Mouse (Mus musculus) G1E (cell line): ENCODE measurements around the gene Tpgs1.

Experiments
- CTCF ChIP-seq: IDR thresholded peaks from 2 replicates; pipeline ENCODE4 v1.5.1; 2012; ENCODE audit warnings: low read depth, low read length, inconsistent platforms, mixed read lengths
- GATA1 ChIP-seq: IDR thresholded peaks from 2 replicates; pipeline ENCODE4 v1.6.1; 2012; ENCODE audit warnings: borderline replicate concordance, low read length, inconsistent platforms, mixed read lengths
- GATA2 ChIP-seq: IDR thresholded peaks from 2 replicates; pipeline ENCODE4 v1.6.1; 2012; ENCODE audit warnings: low read depth, low read length, inconsistent platforms, borderline replicate concordance
- TAL1 ChIP-seq: conservative IDR thresholded peaks from 2 replicates; pipeline ENCODE4 v1.6.1; 2012; ENCODE audit warnings: low read depth, low read length, inconsistent platforms, mixed read lengths

DNA sequence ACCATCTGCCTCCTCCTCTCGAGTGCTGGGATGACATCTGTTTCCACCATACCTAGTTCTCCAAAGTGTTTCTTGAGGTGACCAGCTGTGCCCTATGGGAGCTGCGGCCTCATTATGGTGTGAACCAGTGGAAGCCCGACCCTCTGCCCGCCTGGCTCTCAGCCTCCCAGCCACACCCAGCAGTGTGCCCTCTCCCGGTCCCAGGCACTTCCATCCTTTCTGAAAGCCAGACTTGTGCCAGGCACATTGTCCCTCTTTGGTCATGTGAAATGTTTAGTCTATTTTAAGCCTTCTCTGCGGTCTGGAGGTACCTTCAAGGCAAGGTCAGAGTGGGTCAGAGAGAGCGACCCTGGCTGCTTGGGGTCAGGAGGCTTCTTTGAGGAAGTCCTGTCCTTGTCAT, 54.5 kb downstream of the Tpgs1 start:
- no peak for TF ChIP-seq CTCF
- TF ChIP-seq TAL1 = no peak
- no peak for TF ChIP-seq GATA1
- no peak for TF ChIP-seq GATA2
